Mouse (Mus musculus): Measurements from ENCODE around the gene Olfr824. TPM values are rescaled to one million over a fixed set of nuclear protein-coding genes. Genes with fewer than 3 reads are reported as not detected.
"Not testable (repeated sequence)": the region's sequence is repeated elsewhere in the genome, so short reads cannot be mapped to it uniquely, and the experiment has no call there.

Gene Olfr824
- total RNA-seq (2021) = not detected

GRCm38 (mm10) chr10:130129900-130130299 is at the start of gene Olfr824:
Gene Olfr824, minus strand, starts transcription at chr10:130130000.
- intact Hi-C loops (cut with DNase I); DNase-seq: not testable (repeated sequence)

- intact Hi-C loops (cut with DNase I) = no loop called here
Observed at GRCm38 (mm10) chr10:130166666-130167065, 36.9 kb upstream of the Olfr824 start, which contains the start of gene Olfr825. Gene Olfr825, minus strand, starts transcription at chr10:130166766.

GRCm38 (mm10) chr10:130165196-130165595 is 35.4 kb upstream of the Olfr824 start:
- no peak for DNase-seq
- intact Hi-C loops (cut with DNase I) = no loop called here

More at GRCm38 (mm10) chr10:130166666-130167065, 36.9 kb upstream of the Olfr824 start, which contains the start of gene Olfr825:
- DNase-seq = no peak

GRCm38 (mm10) chr10:130144121-130144520 is 14.3 kb upstream of the Olfr824 start:
- DNase-seq = no peak
- intact Hi-C loops (cut with DNase I) = no loop called here

- DNase-seq; intact Hi-C loops (cut with DNase I): not testable (repeated sequence)
Observed at GRCm38 (mm10) chr10:130142481-130142880, 12.7 kb upstream of the Olfr824 start.

- DNase-seq = no peak
- intact Hi-C loops (cut with DNase I) = no loop called here
Observed at GRCm38 (mm10) chr10:130134811-130135210, 5.0 kb upstream of the Olfr824 start.

- intact Hi-C loops (cut with DNase I); DNase-seq: not testable (repeated sequence)
Observed at GRCm38 (mm10) chr10:130116045-130116444, 13.8 kb downstream of the Olfr824 start.

- intact Hi-C loops (cut with DNase I); DNase-seq: not testable (repeated sequence)
Observed at GRCm38 (mm10) chr10:130115283-130115682, 14.5 kb downstream of the Olfr824 start, which contains the start of gene Olfr823. Gene Olfr823, minus strand, starts transcription at chr10:130115383.

GRCm38 (mm10) chr10:130096104-130096503 is 33.7 kb downstream of the Olfr824 start:
- intact Hi-C loops (cut with DNase I) = no loop called here
- no peak for DNase-seq

- peak; percentile 68 for DNase-seq
- intact Hi-C loops (cut with DNase I) = loop anchor here (2.0 kb wide), 1 partner anchor 1066 kb away; no protein-coding TSS in a partner anchor
Observed at GRCm38 (mm10) chr10:130092838-130093440, 36.9 kb downstream of the Olfr824 start.

Other genes starting within 250 kb of the Olfr824 start
- not detected for gene Olfr815, start 224.1 kb downstream of the Olfr824 start, total RNA-seq (2021)
- not detected for gene Olfr816, start 214.4 kb downstream of the Olfr824 start, total RNA-seq (2021)
- not detected for gene Olfr818, start 180.9 kb downstream of the Olfr824 start, total RNA-seq (2021)
- not detected for gene Olfr819, start 162.7 kb downstream of the Olfr824 start, total RNA-seq (2021)
- gene Olfr247, start 153.9 kb downstream of the Olfr824 start, total RNA-seq (2021) = not detected
- gene Gm10310, start 144.9 kb downstream of the Olfr824 start, total RNA-seq (2021) = not detected
- gene Olfr820, start 117.4 kb downstream of the Olfr824 start, total RNA-seq (2021) = not detected
- not detected for gene Olfr821, start 99.7 kb downstream of the Olfr824 start, total RNA-seq (2021)
- gene Olfr822, start 58.8 kb downstream of the Olfr824 start, total RNA-seq (2021) = not detected
- not detected for gene Olfr823, start 14.6 kb downstream of the Olfr824 start, total RNA-seq (2021)
- gene Olfr825, start 36.8 kb upstream of the Olfr824 start, total RNA-seq (2021) = not detected
- not detected for gene Olfr826, start 54.2 kb upstream of the Olfr824 start, total RNA-seq (2021)
- not detected for gene Olfr827, start 84.4 kb upstream of the Olfr824 start, total RNA-seq (2021)
- not detected for gene Neurod4, start 150.2 kb upstream of the Olfr824 start, total RNA-seq (2021)
- 1 to 10 TPM in 1 of 2 experiments, under 1 TPM in 1; 0.56 to 2.6 TPM for gene Tespa1, start 192.9 kb upstream of the Olfr824 start, total RNA-seq (2021)